Mouse (Mus musculus): ENCODE measurements around the gene Cdk2ap1. TPM values are rescaled to one million over a fixed set of nuclear protein-coding genes. Genes with fewer than 3 reads are reported as not detected.
"Not testable (repeated sequence)": the region's sequence is repeated elsewhere in the genome, so short reads cannot be mapped to it uniquely, and the experiment has no call there.

The Cdk2ap1 gene
- polyA plus RNA-seq, 1 experiment from 2014 or later = 105 TPM

DNA sequence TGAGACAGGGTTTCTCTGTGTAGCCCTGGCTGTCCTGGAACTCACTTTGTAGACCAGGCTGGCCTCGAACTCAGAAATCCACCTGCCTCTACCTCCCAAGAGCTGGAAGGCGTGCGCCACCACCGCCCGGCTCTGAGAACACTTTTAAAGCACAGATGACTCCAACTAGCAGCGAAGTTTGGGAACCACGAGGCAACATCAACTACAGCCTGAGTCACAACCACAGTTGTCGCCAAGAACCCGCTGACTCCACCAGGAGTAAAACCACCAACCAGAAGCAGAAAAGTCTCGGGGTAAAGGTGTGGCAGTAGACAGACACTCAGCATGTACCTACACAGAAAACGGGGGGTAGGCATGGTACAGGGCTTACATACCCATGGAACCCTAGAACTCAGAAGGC, 52.8 kb downstream of the Cdk2ap1 start:
- Histone ChIP-seq H3K9me3 (peaks cover 8% of the 10 kb centered on the region), H3K9ac (no peak overlapping the region), H3K27me3 (peaks cover 4% of the 10 kb centered on the region; the same call in 1 of the 2 replicates), H3K27ac (no peak overlapping the region), H3K4me1 (no peaks in the 10 kb centered on the region), H3K4me3 (replicated peaks) (no peak overlapping the region), H3K4me2 (no peak overlapping the region), H3K36me3 (replicated peaks) (peaks cover 87% of the 10 kb centered on the region)
- no peak for ATAC-seq (ENCODE audit: low FRiP score)
- WGBS = 96% methylated on average over 11 of the region's 11 CpGs

DNA sequence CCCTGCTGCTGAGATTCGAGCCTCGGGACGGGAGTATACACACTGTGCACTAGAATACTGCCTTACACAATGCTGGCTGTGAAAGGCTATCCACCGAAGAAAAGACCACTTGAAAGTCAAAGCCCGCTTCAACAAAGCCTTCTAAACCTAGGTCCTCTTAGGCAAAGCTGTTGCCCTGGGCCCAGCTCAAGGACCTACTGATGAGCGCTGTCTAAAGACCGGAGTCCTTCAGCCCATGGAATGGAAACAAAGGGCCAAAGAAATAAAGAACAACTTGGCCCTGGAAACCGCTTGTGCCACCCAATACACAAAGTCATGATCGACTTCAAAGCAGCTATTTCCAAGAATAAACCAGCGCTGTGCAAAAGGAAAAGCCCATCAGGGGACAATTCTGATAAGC, 53.7 kb downstream of the Cdk2ap1 start:
- Histone ChIP-seq H3K36me3 (replicated peaks) (peaks cover 81% of the 10 kb centered on the region), H3K9me3 (peaks cover 8% of the 10 kb centered on the region), H3K4me1 (no peaks in the 10 kb centered on the region), H3K27me3 (peaks cover 4% of the 10 kb centered on the region; the same call in 1 of the 2 replicates), H3K27ac (0 out of 2 replicates have a peak overlapping the region, but pooled peaks have one; percentile 13), H3K4me2 (no peak overlapping the region), H3K4me3 (replicated peaks) (no peak overlapping the region), H3K9ac (no peak overlapping the region)
- ATAC-seq (ENCODE audit: low FRiP score) = no peak
- 53% methylated on average over 10 of the region's 10 CpGs for WGBS

- H3K36me3 ChIP-seq (replicated peaks) = peaks cover 69% of the 10 kb centered on the region
- ATAC-seq (ENCODE audit: low FRiP score); H3K9ac ChIP-seq; H3K4me2 ChIP-seq; H3K27me3 ChIP-seq; H3K27ac ChIP-seq; H3K4me1 ChIP-seq; H3K9me3 ChIP-seq; H3K4me3 ChIP-seq (replicated peaks): not testable (repeated sequence)
- WGBS = 94% methylated on average over 6 of the region's 6 CpGs
Observed at GRCm38 (mm10) chr5:124302853-124303252, 60.0 kb downstream of the Cdk2ap1 start.

DNA sequence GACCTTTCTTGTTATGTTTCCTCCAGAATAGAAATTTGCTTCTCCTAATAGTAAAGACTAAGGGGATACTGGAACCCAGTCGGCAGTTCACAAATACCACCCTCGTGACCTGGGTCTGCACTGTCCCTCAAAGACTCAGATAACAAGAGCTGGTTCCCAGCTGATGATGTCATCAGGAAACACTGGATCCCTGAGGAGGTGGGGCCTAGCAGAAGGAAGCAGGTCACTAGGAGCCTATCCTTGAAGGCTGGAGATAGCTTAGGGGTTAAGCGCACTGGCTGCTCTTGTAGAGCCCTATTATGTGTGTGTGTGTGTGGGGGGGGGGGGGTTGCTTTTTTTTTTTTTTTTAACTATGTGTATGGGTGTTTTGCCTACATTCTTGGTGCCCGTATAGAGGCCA, 62.8 kb downstream of the Cdk2ap1 start:
- H3K9me3 ChIP-seq = no peaks in the 10 kb centered on the region
- H3K4me2 ChIP-seq = no peak overlapping the region
- ATAC-seq (ENCODE audit: low FRiP score) = no peak
- H3K36me3 ChIP-seq (replicated peaks) = peaks cover 70% of the 10 kb centered on the region
- no peak overlapping the region for H3K27ac ChIP-seq
- 81% methylated on average over 4 of the region's 4 CpGs for WGBS
- H3K4me1 ChIP-seq = no peaks in the 10 kb centered on the region
- no peaks in the 10 kb centered on the region for H3K27me3 ChIP-seq
- no peak overlapping the region for H3K9ac ChIP-seq
- no peak overlapping the region for H3K4me3 ChIP-seq (replicated peaks)

DNA sequence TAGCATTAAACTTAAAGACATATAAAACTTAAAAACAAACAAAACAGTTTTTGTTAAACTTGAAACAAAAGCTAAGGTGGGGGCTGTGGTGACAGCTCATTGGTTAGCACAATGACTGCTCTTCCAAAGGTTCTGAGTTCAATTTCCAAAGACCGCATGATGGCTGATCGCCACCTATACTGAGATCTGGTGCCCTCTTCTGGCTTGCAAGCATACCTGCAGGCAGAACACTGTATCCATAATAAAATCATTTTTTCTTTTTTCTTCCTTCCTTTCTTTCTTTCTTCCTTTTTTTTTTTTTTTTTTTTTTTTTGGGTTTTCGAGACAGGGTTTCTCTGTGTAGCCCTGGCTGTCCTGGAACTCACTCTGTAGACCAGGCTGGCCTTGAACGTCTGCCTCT, 63.6 kb downstream of the Cdk2ap1 start:
- not testable (repeated sequence) for H3K27me3 ChIP-seq; H3K4me2 ChIP-seq; H3K4me3 ChIP-seq (replicated peaks); H3K9me3 ChIP-seq; H3K27ac ChIP-seq; H3K4me1 ChIP-seq; H3K9ac ChIP-seq; ATAC-seq (ENCODE audit: low FRiP score)
- H3K36me3 ChIP-seq (replicated peaks) = peaks cover 72% of the 10 kb centered on the region
- WGBS = 59% methylated on average over 4 of the region's 4 CpGs

GRCm38 (mm10) chr5:124296475-124296874, 66.4 kb downstream of the Cdk2ap1 start:
- Histone ChIP-seq H3K9me3 (no peaks in the 10 kb centered on the region), H3K9ac (no peak overlapping the region), H3K4me2 (no peak overlapping the region), H3K36me3 (replicated peaks) (peaks cover 81% of the 10 kb centered on the region), H3K4me3 (replicated peaks) (no peak overlapping the region), H3K4me1 (no peaks in the 10 kb centered on the region), H3K27me3 (no peaks in the 10 kb centered on the region), H3K27ac (no peak overlapping the region)
- WGBS = 92% methylated on average over 4 of the region's 4 CpGs
- no peak for ATAC-seq (ENCODE audit: low FRiP score)

Other genes with a start within 250 kb of the Cdk2ap1 start
- 92.7 and 97.1 TPM in 2 replicates for gene Arl6ip4, start 247.0 kb downstream of the Cdk2ap1 start, polyA plus RNA-seq (2016; fragmentation: Nextera tagmentation; extraction: Ambion mirVana)
- 6.8 and 8.9 TPM in 2 replicates for gene Pitpnm2, start 113.3 kb downstream of the Cdk2ap1 start, polyA plus RNA-seq (2016; fragmentation: Nextera tagmentation; extraction: Ambion mirVana)
- gene Mphosph9, start 35.1 kb downstream of the Cdk2ap1 start, polyA plus RNA-seq (2016; fragmentation: Nextera tagmentation; extraction: Ambion mirVana) = 24.4 and 24.7 TPM in 2 replicates
- gene 2810006K23Rik, start 35.0 kb downstream of the Cdk2ap1 start, polyA plus RNA-seq (2016; fragmentation: Nextera tagmentation; extraction: Ambion mirVana) = 19.2 and 23.0 TPM in 2 replicates
- 102 and 109 TPM in 2 replicates for gene Sbno1, start 62.9 kb upstream of the Cdk2ap1 start, polyA plus RNA-seq (2016; fragmentation: Nextera tagmentation; extraction: Ambion mirVana)
- gene Kmt5a, start 76.8 kb upstream of the Cdk2ap1 start, polyA plus RNA-seq (2016; fragmentation: Nextera tagmentation; extraction: Ambion mirVana) = 41.9 and 59.7 TPM in 2 replicates
- 18.6 and 20.4 TPM in 2 replicates for gene Rilpl2, start 115.3 kb upstream of the Cdk2ap1 start, polyA plus RNA-seq (2016; fragmentation: Nextera tagmentation; extraction: Ambion mirVana)
- gene Snrnp35, start 120.1 kb upstream of the Cdk2ap1 start, polyA plus RNA-seq (2016; fragmentation: Nextera tagmentation; extraction: Ambion mirVana) = 32.0 and 33.1 TPM in 2 replicates
- gene Rilpl1, start 168.3 kb upstream of the Cdk2ap1 start, polyA plus RNA-seq (2016; fragmentation: Nextera tagmentation; extraction: Ambion mirVana) = 17.4 and 17.8 TPM in 2 replicates
- gene Tmed2, start 177.6 kb upstream of the Cdk2ap1 start, polyA plus RNA-seq (2016; fragmentation: Nextera tagmentation; extraction: Ambion mirVana) = 404 and 414 TPM in 2 replicates
- 18.7 and 19.3 TPM in 2 replicates for gene Ddx55, start 189.8 kb upstream of the Cdk2ap1 start, polyA plus RNA-seq (2016; fragmentation: Nextera tagmentation; extraction: Ambion mirVana)
- 68.2 and 73.1 TPM in 2 replicates for gene Eif2b1, start 216.0 kb upstream of the Cdk2ap1 start, polyA plus RNA-seq (2016; fragmentation: Nextera tagmentation; extraction: Ambion mirVana)
- gene Gtf2h3, start 216.1 kb upstream of the Cdk2ap1 start, polyA plus RNA-seq (2016; fragmentation: Nextera tagmentation; extraction: Ambion mirVana) = 72.0 and 73.4 TPM in 2 replicates

Measured in forebrain, embryonic 12.5 days (tissue).